Mouse (Mus musculus) forebrain, postnatal 0 days (tissue): Measurements from ENCODE around the gene Dab1. TPM values are rescaled to one million over a fixed set of nuclear protein-coding genes. Genes with fewer than 3 reads are reported as not detected.

ENCODE experiments used
- ATAC-seq: fragments of 200-750 bp; cut with Nextera tagmentation; 2 replicates; pipeline ENCODE4 v1.8.0; 2017; ENCODE audit warnings: mild to moderate bottlenecking, moderate library complexity
- DNase-seq: peaks from one replicate; pipeline ENCODE4 v3.0.0-alpha.2; 2015
- H3K27ac ChIP-seq: fragments of 300-500 bp; sonication (generic); 2 replicates; pipeline ENCODE4 v1.5.1; 2014; ENCODE audit warnings: low read depth, mild to moderate bottlenecking, antibody characterized with exemption, low read length, moderate library complexity, mixed read lengths
- H3K27me3 ChIP-seq: fragments of 300-500 bp; sonication (generic); 2 replicates; pipeline ENCODE4 v1.6.1; 2014; ENCODE audit warnings: mild to moderate bottlenecking, low read length, mixed read lengths; ENCODE audit not compliant: insufficient read depth
- H3K36me3 ChIP-seq: fragments of 300-500 bp; sonication (generic); 2 replicates; pipeline ENCODE4 v1.6.1; 2014; ENCODE audit warnings: mild to moderate bottlenecking, moderate library complexity; ENCODE audit not compliant: insufficient read depth
- H3K4me1 ChIP-seq: fragments of 300-500 bp; sonication (generic); 2 replicates; pipeline ENCODE4 v1.6.1; 2014; ENCODE audit warnings: antibody characterized with exemption; ENCODE audit not compliant: insufficient read depth
- H3K4me2 ChIP-seq: fragments of 300-500 bp; sonication (generic); 2 replicates; pipeline ENCODE4 v1.6.1; 2014; ENCODE audit warnings: low read depth, mild to moderate bottlenecking, moderate library complexity
- H3K4me3 ChIP-seq: fragments of 300-500 bp; sonication (generic); 2 replicates; pipeline ENCODE4 v1.5.1; 2014; ENCODE audit warnings: low read depth, low read length, mixed read lengths
- H3K9ac ChIP-seq: fragments of 300-500 bp; sonication (generic); 2 replicates; pipeline ENCODE4 v1.6.1; 2014; ENCODE audit warnings: mild to moderate bottlenecking
- H3K9me3 ChIP-seq: fragments of 300-500 bp; sonication (generic); 2 replicates; pipeline ENCODE4 v1.6.1; 2016; ENCODE audit warnings: low read length
- CTCF ChIP-seq: sonication (generic); IDR thresholded peaks from 2 replicates; pipeline ENCODE4 v1.5.1; 2016; ENCODE audit warnings: antibody characterized with exemption, control low read depth, low read depth
- WGBS: fragments of 180-500 bp; shearing (Covaris S2); extraction: QIAGEN DNeasy Blood & Tissue Kit; methylation state at CpG from one replicate; pipeline ENCODE4 v1.1.7; 2014; 5-methylcytosine and 5-hydroxymethylcytosine counted together
- polyA plus RNA-seq: library from polyadenylated mRNA; unstranded; fragments of >200 nt; fragmentation: Nextera tagmentation; extraction: Ambion mirVana; gene quantifications from 2 replicates; pipeline ENCODE4 v1.2.1, GENCODE M21; 2015
- total RNA-seq: library from RNA; depleted of rRNA; stranded (reverse); fragments of >200 nt; gene quantifications from 2 replicates; pipeline ENCODE4 v1.2.3, GENCODE M21; 2014

Gene Dab1
- total and polyA plus RNA-seq, 2 experiments from 2014 or later, result 64.8 to 141 TPM

DNA sequence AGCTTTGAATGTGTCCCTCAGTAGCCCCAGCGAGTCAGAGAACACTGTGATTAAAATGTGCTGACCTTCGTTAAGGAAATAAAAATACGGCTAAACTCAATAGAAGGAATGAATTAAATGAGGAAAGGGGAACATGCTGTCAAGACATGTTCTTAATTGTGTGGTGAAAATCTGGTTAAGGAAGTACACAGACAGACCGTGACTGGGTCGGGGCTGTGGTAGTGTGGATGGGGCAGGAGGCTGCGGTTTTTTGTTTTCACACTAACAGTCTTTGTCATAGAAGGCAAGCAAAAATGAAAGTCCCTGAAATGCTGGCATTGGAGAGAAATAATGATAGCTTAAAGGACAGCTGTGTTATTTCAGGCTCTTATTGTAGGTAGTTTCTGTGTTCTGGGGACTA is 92.2 kb downstream of the Dab1 start:
- 36% methylated on average over 6 of the region's 6 CpGs for WGBS
- DNase-seq, result no peak
- Histone ChIP-seq H3K9ac (no peak overlapping the region), H3K9me3 (no peaks in the 10 kb centered on the region), H3K4me3 (no peak overlapping the region), H3K4me1 (peaks cover 4% of the 10 kb centered on the region; the same call in 1 of the 2 replicates), H3K27me3 (no peaks in the 10 kb centered on the region), H3K4me2 (no peak overlapping the region), H3K36me3 (no peaks in the 10 kb centered on the region), H3K27ac (no peak overlapping the region)
- no peak for ATAC-seq
- no peak for TF ChIP-seq CTCF

- whole genome bisulfite sequencing, result 87% methylated on average over 4 of the region's 4 CpGs
- Histone ChIP-seq H3K4me1 (no peaks in the 10 kb centered on the region), H3K4me3 (no peak overlapping the region), H3K27ac (no peak overlapping the region), H3K9me3 (no peaks in the 10 kb centered on the region), H3K9ac (no peak overlapping the region), H3K4me2 (no peak overlapping the region), H3K27me3 (no peaks in the 10 kb centered on the region), H3K36me3 (no peaks in the 10 kb centered on the region)
- no peak for ATAC-seq
- no peak for TF ChIP-seq CTCF
- no peak for DNase-seq
These were observed 94.8 kb downstream of the Dab1 start for GRCm38 (mm10) chr4:103713921-103714320.

- no peaks in the 10 kb centered on the region for H3K27me3 ChIP-seq
- H3K4me3 ChIP-seq, result no peak overlapping the region
- TF ChIP-seq CTCF, result no peak
- no peak overlapping the region for H3K9ac ChIP-seq
- H3K4me1 ChIP-seq, result no peaks in the 10 kb centered on the region
- H3K9me3 ChIP-seq, result no peaks in the 10 kb centered on the region
- H3K4me2 ChIP-seq, result no peak overlapping the region
- no peak for DNase-seq
- WGBS, result 79% methylated on average over 7 of the region's 7 CpGs
- H3K36me3 ChIP-seq, result no peaks in the 10 kb centered on the region
- ATAC-seq, result no peak
- H3K27ac ChIP-seq, result no peak overlapping the region
These were observed 95.8 kb downstream of the Dab1 start for GRCm38 (mm10) chr4:103714991-103715390.

DNA sequence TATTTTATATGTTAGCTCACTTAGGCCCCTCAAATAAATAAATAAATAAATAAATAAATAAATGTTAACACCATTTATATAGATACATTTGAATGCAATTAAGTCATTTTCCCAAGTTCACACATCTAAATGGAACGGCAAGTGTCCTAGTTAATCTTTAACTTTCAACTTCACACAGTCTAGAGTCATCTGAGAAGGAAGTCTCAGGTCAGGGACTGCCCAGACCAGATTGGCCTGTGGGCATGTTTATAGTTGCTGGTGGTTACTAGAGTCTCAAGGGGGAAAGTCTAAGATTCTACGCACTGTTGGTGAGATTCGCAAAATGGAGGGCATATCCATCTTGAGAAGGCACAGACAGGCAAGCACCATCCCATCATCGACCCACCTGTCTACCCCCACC is 96.4 kb downstream of the Dab1 start:
- TF ChIP-seq CTCF, result no peak
- no peaks in the 10 kb centered on the region for H3K4me1 ChIP-seq
- H3K36me3 ChIP-seq, result no peaks in the 10 kb centered on the region
- no peak for ATAC-seq
- no peaks in the 10 kb centered on the region for H3K27me3 ChIP-seq
- WGBS, result 92% methylated on average over 4 of the region's 4 CpGs
- no peak overlapping the region for H3K9ac ChIP-seq
- no peaks in the 10 kb centered on the region for H3K9me3 ChIP-seq
- H3K4me2 ChIP-seq, result no peak overlapping the region
- no peak overlapping the region for H3K4me3 ChIP-seq
- DNase-seq, result no peak
- H3K27ac ChIP-seq, result no peak overlapping the region

DNA sequence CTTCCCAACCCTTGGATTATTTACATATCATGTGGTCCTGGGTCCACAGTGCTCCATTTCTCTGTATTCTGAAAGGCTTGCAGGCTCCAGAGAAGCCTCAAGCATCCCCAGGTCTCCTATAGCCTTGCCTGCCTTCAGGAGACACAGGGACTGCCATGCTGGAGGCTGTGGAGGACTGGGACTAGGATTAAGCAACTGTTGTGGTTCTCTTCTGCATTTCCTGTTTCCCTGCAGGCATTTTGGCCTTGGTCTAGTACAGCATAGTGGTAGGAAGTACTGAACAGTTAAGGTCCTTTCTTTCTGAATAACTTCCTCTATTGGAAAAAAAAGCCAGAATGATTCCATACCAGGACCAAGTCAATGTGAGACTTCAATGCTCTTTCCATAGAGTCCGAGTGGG is 103.6 kb downstream of the Dab1 start:
- no peak for ATAC-seq
- no peak overlapping the region for H3K9ac ChIP-seq
- H3K27me3 ChIP-seq, result no peaks in the 10 kb centered on the region
- no peaks in the 10 kb centered on the region for H3K36me3 ChIP-seq
- H3K9me3 ChIP-seq, result no peaks in the 10 kb centered on the region
- H3K27ac ChIP-seq, result no peak overlapping the region
- H3K4me3 ChIP-seq, result no peak overlapping the region
- no peak overlapping the region for H3K4me2 ChIP-seq
- H3K4me1 ChIP-seq, result no peaks in the 10 kb centered on the region
- no peak for DNase-seq
- TF ChIP-seq CTCF, result no peak
- 93% methylated on average over 1 of the region's 1 CpGs for WGBS

GRCm38 (mm10) chr4:103726486-103726885 is 107.3 kb downstream of the Dab1 start:
- H3K27ac ChIP-seq, result no peak overlapping the region
- no peak overlapping the region for H3K4me2 ChIP-seq
- no peaks in the 10 kb centered on the region for H3K27me3 ChIP-seq
- no peaks in the 10 kb centered on the region for H3K4me1 ChIP-seq
- H3K9ac ChIP-seq, result no peak overlapping the region
- no peak for ATAC-seq
- no peaks in the 10 kb centered on the region for H3K36me3 ChIP-seq
- TF ChIP-seq CTCF, result no peak
- no peak overlapping the region for H3K4me3 ChIP-seq
- DNase-seq, result no peak
- WGBS, result 94% methylated on average over 2 of the region's 2 CpGs
- H3K9me3 ChIP-seq, result no peaks in the 10 kb centered on the region

DNA sequence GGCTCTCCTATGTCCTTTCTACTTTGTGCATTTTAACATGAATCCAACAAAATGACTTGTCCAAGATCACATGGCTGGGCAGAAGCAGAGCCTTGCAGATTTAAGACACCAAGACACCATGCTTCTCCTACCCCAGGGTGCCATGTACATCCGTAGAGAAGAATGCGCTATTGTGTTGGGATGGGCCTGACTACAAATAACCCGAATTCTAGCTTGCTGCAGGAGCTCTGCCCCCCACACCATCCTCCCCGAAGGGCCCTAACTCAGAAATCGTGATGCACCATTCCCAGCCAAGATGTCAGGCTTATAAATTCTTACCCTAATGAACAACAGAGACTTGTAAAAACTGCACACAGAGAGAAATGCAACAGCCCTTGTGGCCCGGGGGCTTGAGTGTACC is 118.0 kb downstream of the Dab1 start:
- TF ChIP-seq CTCF, result no peak
- Histone ChIP-seq H3K36me3 (no peaks in the 10 kb centered on the region), H3K9ac (no peak overlapping the region), H3K27ac (no peak overlapping the region), H3K27me3 (no peaks in the 10 kb centered on the region), H3K4me1 (no peaks in the 10 kb centered on the region), H3K4me2 (no peak overlapping the region), H3K9me3 (no peaks in the 10 kb centered on the region), H3K4me3 (no peak overlapping the region)
- WGBS, result 63% methylated on average over 6 of the region's 6 CpGs
- ATAC-seq, result no peak
- no peak for DNase-seq
